Mouse (Mus musculus) right cerebral cortex, postnatal 25 days (tissue): ENCODE measurements around the gene Ddx41.
"Not testable (repeated sequence)": the region's sequence is repeated elsewhere in the genome, so short reads cannot be mapped to it uniquely, and the experiment has no call there.

Experiments used
- DNase-seq: peaks from one replicate; pipeline ENCODE4 v3.0.0; 2022

The Ddx41 gene

DNA sequence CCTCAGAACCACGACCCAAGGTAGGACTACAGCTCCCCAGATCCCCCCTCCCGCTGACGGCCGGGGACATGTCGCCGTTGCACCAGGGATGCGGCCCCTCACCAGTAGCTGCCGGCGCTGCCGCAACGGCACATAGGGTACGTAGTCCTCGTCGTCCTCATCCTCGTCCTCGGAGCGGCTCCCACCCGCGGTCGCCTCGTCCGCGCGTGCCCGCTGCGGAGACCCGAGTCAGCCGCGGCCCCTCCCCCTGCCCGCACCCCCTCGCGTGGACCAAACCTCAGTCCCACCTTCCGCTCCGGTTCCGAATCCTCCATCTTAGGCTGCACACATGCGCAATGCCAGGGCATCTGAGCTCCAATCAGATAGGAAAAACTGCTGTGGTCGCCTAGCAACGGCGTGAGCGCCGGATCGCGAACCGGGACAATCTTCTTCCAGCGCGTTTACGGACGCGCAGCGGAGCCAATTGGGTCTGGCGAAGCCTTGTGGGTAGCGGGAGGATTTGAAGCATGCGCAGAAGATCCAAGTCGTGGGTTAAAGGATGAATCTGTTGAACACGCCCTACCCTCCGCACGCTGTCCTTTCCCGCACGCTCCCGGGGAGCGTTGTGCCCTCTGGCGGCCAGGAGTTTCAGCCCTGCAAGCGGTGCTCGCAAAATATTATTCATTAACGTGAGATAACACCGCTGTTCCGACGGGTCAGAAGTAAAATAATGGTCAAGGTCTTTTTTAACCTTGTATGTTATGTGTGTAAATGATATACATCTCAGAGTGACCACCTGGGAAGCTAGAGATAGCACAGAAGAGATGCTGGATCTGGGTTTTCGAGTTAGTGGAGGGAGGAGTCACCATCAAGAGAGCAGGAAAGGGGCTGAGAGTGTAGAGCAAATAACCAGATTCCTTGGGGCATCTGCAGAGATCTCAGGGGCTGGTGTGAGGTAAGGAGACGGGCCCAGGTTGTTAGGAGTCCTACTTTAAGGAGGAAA, at the start of gene Ddx41:
Ddx41 (minus strand) TSS at position 465 of the 982 bp plus-strand sequence.
- DNase-seq = peak; percentile 99

- DNase-seq = no peak
These were observed 41.6 kb upstream of the Ddx41 start for GRCm38 (mm10) chr13:55578086-55578485.

GRCm38 (mm10) chr13:55576872-55577271, 40.4 kb upstream of the Ddx41 start:
- DNase-seq = not testable (repeated sequence)

GRCm38 (mm10) chr13:55575932-55576331, 39.5 kb upstream of the Ddx41 start:
- no peak for DNase-seq

DNA sequence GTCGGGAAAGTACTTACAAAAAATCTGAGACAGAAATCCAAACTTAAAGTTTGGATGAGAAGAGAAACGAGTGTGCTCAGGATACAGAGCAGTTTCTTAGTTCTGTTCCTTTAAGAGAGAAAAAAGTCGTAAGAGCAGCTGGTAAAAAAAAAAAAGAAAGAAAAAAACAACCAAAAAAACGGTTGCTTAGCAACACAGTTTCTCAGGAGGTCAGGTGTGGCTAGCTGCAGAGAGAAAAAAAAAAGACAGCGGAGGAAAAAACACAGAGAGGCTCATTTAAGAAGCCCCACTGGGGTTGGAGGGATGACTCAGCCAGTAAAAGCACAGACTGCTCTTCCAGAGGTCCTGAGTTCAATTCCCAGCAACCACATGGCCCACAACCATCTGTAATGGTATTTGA, 37.9 kb upstream of the Ddx41 start:
- DNase-seq = no peak

GRCm38 (mm10) chr13:55573432-55573831, 37.0 kb upstream of the Ddx41 start, which contains the start of gene Tmed9:
TSS of gene Tmed9 (plus strand) at chr13:55573732.
- DNase-seq = no peak

DNA sequence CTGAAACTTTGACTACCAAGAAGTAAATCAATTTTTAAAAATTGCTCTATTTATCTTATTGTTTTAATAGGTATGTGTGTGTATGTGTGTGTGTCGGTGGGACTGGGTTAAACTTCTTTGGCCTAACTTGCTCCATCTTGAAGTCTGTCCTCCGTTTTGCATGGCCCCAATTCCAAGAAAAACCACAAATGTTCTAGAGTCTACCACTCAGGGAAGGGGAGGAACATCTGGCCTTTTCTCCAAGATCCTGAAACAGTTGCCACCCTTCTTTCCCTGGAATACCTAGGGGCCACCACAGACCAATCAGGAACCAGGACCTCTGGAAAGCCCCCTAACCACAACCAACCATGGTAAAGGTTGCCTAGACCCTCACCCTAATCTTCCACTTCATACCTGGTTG, 35.5 kb upstream of the Ddx41 start:
- DNase-seq = no peak

DNA sequence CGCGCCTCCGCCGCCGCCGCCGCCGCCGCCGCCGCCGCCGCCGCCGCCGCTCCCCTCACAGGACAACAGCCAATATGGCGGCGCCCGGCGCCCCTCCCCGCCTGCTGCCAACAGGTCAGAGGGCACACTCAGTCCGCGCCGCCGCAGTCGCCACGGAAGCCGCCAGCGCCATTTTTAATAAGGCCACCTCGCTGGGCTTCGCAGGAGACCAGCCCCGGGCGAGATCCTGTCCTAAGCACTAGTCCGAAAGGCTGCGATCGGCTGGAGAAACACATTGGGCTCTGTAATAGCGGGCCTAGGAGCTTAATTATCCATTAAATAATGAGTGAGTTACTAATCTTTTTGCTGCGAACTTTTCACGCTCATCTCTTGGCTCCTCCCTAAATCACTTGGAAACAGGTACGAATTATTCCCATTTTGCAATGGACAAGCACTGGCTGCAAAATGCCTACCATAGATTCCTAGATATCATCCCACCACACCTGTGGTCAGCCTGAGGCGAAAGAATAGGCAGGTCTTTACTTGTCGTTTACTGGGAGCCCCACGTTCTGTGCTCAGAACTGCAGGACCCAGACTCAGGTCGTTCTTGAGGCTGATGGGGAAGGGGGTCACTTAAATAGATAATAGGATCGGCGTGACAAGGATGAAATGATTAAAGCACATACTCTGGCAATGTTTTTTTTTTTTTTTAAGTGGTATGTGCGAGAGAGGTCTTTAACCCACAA, 34.7 kb upstream of the Ddx41 start, which contains the start of gene Fam193b:
Fam193b (minus strand) TSS at position 94 of the 725 bp plus-strand sequence.
- peak; percentile 91 for DNase-seq

GRCm38 (mm10) chr13:55570286-55570973, 34.0 kb upstream of the Ddx41 start:
- DNase-seq = peak; percentile 55

- DNase-seq = no peak
These were observed 33.3 kb upstream of the Ddx41 start for GRCm38 (mm10) chr13:55569726-55570285.

DNA sequence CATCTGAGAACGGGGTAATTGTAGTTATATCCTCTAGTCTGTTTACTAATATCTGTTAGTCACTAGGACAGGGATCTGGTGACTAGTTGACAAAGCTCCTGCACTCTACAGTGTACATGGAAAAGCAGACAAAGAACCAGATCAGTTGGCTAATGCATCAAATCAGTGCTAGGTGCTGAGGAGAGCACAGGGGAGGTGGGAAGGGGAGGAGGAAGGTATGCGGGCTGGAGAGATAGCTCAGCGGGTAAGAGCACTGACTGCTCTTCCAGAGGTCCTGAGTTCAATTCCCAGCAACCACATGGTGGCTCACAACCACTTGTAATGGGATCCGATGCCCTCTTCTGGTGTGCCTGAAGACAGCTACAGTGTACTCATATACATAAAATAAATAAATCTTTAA, 32.1 kb upstream of the Ddx41 start:
- DNase-seq = not testable (repeated sequence)

- DNase-seq = no peak
These were observed 31.5 kb upstream of the Ddx41 start for GRCm38 (mm10) chr13:55567949-55568348.

- no peak for DNase-seq
These were observed 30.5 kb upstream of the Ddx41 start for GRCm38 (mm10) chr13:55567001-55567400.

- no peak for DNase-seq
These were observed 26.9 kb upstream of the Ddx41 start for GRCm38 (mm10) chr13:55563266-55563879.

DNA sequence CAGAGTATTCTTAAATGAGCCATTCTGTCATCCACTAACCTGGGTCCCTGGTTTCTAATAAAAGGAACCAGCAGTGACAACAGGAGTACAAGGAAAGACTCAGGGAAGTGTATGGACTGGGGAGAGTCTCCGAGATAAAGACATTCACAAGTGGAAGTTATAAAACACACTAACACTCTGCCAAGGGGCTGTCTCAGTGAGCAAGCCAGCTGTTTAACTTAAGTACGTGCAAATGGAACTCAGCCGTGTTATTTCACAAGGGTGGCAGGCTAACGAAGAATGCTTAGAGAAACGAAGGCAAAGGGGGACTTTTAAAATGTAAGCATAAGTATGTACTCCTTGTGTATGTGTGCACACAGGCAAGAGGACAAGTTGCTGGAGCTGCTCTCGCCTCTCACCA, 21.0 kb upstream of the Ddx41 start:
- DNase-seq = no peak

- DNase-seq = no peak
These were observed 19.5 kb upstream of the Ddx41 start for GRCm38 (mm10) chr13:55555921-55556320.

DNA sequence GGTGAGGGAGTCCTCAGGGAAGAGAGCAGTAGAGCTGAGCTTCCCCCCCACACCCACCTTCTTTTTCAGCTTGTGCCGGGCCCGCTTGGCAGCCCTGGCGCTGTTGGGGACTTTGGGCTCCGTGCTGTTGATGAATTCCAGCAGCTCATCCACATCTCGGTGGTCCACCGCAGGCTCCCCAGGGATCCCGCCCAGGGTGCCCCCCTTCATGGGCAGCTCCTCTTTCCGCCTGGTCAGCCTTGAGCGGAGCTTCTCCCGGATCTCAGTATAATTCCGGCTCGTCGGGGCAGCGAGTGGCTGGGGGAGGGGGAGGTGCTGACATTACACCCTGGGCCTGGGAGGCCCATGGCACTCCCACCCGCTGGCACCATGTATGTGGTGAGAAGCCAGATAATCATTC, 12.6 kb upstream of the Ddx41 start:
- DNase-seq = no peak

GRCm38 (mm10) chr13:55548426-55548825, 12.0 kb upstream of the Ddx41 start:
- DNase-seq = no peak

DNA sequence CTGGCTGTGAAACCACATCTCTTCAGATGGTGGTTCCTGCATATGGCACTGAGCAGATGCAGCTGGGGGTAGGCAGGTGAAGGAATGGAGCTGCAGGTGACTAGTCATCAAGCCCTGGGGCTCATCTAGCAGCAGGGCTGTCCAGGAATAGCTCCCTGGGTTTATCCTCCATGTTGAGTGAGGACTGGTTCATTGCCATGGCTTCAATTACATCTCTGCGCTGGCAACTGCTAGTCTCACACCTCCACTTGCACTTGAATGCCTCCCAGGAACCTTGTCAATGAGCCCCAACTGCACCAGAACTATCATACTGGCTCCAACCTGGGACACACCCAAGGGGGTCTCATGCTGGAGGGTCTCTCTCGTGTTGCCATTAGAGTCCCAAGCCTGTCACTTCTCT, 11.5 kb upstream of the Ddx41 start:
- DNase-seq = no peak

DNA sequence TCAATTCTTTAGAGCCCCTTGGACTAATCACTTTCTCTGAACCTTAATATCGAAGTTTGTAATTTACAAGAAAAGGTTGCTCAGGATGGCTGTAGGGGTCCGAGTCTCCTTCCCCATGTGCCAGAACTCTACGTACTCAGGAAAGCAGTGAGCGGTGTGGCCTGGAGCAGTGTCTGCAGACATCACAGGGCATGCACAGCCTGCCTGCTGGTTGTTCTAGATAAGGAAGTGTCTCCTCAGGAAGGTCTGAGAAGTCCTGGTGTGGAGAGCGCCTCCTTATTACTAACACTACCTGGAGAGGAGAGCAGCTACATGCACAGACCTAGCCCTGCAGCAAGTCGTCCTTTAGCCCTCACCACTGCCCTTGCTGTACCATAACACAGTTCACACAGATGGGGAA, 8.3 kb upstream of the Ddx41 start:
- no peak for DNase-seq

DNA sequence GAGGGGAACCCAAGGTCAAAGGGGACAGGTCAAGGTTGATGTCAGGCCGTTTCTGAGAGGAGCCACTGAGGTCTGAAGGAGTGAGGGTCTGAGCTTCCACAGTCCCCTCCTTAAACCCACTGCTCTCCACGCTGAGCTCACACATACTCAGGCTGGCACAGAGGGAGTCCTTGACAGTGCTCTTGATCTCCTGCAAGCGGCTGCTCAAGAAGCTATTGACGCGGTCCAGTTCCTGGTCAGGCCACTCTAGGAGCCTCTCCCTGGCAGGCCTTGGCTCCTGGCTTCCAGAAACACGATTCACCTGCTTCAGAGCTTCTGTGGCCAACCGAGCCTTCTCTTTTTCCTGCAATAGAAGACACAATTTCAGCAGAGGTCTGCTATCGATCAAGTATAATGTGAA, 7.0 kb upstream of the Ddx41 start:
- no peak for DNase-seq

DNA sequence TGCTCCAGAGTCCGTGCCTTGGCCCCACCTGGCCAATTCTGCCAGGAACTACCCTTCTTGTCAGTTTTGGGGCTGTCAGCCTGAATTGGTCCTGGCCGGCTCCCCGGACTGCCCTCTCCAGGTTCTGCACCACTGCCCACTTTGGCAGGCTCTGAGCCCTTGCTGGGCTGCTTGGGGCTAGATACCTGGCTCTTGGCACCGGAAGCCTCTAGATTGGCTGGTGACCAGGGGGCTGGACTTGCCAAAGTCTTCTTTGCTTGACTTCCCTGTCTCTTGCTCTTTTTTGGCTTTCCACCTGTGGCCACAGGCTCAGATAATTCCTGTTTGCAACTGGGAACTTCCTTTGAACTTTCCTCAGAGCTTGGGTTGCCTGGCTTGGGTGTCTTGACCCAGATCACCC, 6.4 kb upstream of the Ddx41 start:
- DNase-seq = no peak
